Mouse (Mus musculus): ENCODE data around the gene Sun2. TPM values are rescaled to one million over a fixed set of nuclear protein-coding genes. Genes with fewer than 3 reads are reported as not detected.

Sun2 gene
- total RNA-seq, 2 experiments from 2014 or later = 60.4 to 61.3 TPM

DNA sequence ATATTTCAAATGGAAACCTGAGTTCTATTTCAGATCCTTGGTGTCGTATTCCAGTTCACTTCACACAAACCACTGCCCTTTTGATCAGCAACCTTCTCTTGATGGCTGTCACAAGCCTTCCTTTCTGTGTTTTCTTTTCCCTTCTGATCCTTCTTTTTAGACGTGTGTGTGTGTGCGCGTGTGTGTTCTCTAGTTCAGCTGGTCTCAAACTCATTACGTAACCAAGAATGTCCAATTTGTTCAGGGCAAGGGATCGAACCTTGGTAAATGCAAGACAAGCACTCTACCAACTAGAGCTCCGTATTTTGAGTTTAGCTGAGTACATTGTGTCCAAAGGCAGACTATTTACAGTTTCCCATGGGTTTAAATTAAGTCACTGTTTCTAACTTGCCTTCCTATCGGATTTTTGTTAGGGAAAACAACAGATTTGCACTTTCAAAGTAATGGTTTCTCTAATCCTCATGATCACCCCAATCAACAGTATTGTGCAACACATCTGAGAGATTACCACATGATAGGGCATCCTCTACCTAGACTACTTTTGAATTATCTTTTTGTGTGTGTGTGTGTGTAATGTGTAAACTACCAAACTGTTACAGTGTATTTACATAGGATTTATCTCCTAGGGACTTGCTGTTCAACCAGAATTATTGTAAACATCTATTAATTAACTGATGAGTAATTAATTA is 53.9 kb downstream of the Sun2 start:
- DNase-seq (ENCODE audit: low spot score in 2 of 2) = no peak

- peak; percentile 86 to 94 for DNase-seq (ENCODE audit: low spot score in 2 of 2)
Measured at GRCm38 (mm10) chr15:79687646-79688267, 54.6 kb downstream of the Sun2 start, which contains the start of gene Josd1. Josd1 (minus strand) TSS chr15:79687919.

GRCm38 (mm10) chr15:79687175-79687574 is 55.2 kb downstream of the Sun2 start:
- DNase-seq (ENCODE audit: low spot score in 2 of 2) = no peak

GRCm38 (mm10) chr15:79686046-79686869 is 56.1 kb downstream of the Sun2 start:
- no peak for DNase-seq (ENCODE audit: low spot score in 2 of 2)

DNA sequence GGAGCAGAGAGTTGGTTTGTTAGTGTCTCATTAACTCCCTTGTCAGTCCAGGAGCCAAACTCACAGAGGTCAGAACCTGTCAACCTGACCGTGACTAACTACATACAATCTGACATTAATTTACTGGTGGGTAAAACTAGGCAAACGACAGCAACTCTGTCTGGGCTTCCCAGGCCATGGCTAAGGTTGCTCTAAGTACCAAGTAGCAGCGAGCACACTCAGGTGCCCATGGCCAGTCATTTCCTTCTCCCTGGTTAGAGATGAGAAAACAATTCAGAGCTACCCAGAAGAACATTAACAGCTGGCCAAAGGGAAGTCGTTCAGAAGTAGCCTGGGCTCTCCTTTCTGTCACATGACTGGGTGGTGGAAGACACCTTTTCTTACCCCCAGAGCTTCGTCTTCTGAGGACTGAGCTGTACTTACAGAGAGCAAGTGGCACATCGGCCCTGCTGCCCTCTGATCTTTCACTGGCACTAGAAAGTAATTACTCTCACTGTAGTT is 57.1 kb downstream of the Sun2 start:
- no peak for DNase-seq (ENCODE audit: low spot score in 2 of 2)

- no peak for DNase-seq (ENCODE audit: low spot score in 2 of 2)
Measured at GRCm38 (mm10) chr15:79684616-79685015, 57.7 kb downstream of the Sun2 start.

- no peak for DNase-seq (ENCODE audit: low spot score in 2 of 2)
Measured at GRCm38 (mm10) chr15:79683707-79684465, 58.5 kb downstream of the Sun2 start.

- no peak for DNase-seq (ENCODE audit: low spot score in 2 of 2)
Measured at GRCm38 (mm10) chr15:79683146-79683545, 59.2 kb downstream of the Sun2 start.

DNA sequence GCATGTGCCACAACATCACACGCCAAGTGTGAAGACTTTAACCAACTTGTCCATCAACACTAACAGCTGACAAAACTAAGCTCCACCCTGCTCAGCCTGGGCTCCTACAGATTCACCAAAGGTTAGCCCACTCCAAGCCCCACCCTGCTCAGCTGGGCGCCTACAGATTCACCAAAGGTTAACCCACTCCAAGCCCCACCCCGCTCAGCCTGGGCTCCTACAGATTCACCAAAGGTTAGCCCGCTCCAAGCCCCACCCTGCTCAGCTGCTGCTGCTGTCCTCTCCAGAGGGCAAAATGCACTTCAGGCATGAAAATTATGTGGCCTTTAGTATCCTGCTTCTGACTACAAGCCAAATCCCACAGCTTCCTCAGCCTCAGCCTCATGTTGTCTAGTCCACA is 60.4 kb downstream of the Sun2 start:
- DNase-seq (ENCODE audit: low spot score in 2 of 2) = no peak

DNA sequence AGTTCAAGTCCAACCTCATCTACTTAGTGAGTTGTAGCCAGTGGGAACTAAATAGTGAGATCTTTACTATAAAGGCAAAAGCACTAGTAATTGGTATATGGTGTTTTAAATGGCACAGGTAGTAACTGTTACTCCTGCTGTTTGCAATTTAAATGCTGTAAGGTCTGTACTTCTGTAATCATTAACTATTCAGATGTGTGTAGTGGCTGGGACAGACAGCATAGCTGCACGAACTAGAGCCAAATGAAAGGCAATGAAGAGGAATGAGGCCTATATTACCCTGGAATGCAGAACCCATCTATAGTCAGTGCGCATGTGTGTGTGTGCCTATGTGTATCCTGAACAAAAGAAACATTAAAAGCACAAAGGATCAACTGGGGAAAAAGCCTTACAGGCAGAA is 64.4 kb downstream of the Sun2 start:
- no peak for DNase-seq (ENCODE audit: low spot score in 2 of 2)

Other genes starting within 250 kb of the Sun2 start
- under 1 TPM in 1 of 2 experiments, not detected in 1; 0.13 TPM for gene Kcnj4, start 237.3 kb downstream of the Sun2 start, total RNA-seq (2021)
- gene Kdelr3, start 226.1 kb downstream of the Sun2 start, total RNA-seq (2021) = 10 to 100 TPM; 49.1 to 55.1 TPM
- gene Ddx17, start 195.8 kb downstream of the Sun2 start, total RNA-seq (2021) = 100 to 1,000 TPM; 210 to 254 TPM
- 1 to 10 TPM; 1.7 to 3.6 TPM for gene Dmc1, start 137.4 kb downstream of the Sun2 start, total RNA-seq (2021)
- gene Fam227a, start 83.6 kb downstream of the Sun2 start, total RNA-seq (2021) = 1 to 10 TPM; 1.7 to 2.1 TPM
- 10 to 100 TPM; 29.9 to 32.1 TPM for gene Cby1, start 83.3 kb downstream of the Sun2 start, total RNA-seq (2021)
- 100 to 1,000 TPM; 110 to 114 TPM for gene Tomm22, start 71.7 kb downstream of the Sun2 start, total RNA-seq (2021)
- gene Josd1, start 54.6 kb downstream of the Sun2 start, total RNA-seq (2021) = 10 to 100 TPM; 16.6 to 17.4 TPM
- 10 to 100 TPM; 20.7 to 22.5 TPM for gene Gtpbp1, start 51.7 kb downstream of the Sun2 start, total RNA-seq (2021)
- 10 to 100 TPM; 19.0 to 19.2 TPM for gene Dnal4, start 35.3 kb upstream of the Sun2 start, total RNA-seq (2021)
- gene Nptxr, start 62.2 kb upstream of the Sun2 start, total RNA-seq (2021) = 1 to 10 TPM; 7.7 to 8.2 TPM
- gene Npcd, start 91.7 kb upstream of the Sun2 start, total RNA-seq (2021) = 1 to 10 TPM; 1.3 to 1.5 TPM
- 10 to 100 TPM; 58.9 to 59.7 TPM for gene Cbx6, start 92.2 kb upstream of the Sun2 start, total RNA-seq (2021)
- 10 to 100 TPM; 10.2 to 13.4 TPM for gene Apobec3, start 149.1 kb upstream of the Sun2 start, total RNA-seq (2021)
- gene Cbx7, start 228.6 kb upstream of the Sun2 start, total RNA-seq (2021) = 1 to 10 TPM; 2.1 TPM

Measured in gastrocnemius, postnatal 4 days (tissue).